Mouse (Mus musculus): Measurements from ENCODE around the gene Fbxl8.

DNA sequence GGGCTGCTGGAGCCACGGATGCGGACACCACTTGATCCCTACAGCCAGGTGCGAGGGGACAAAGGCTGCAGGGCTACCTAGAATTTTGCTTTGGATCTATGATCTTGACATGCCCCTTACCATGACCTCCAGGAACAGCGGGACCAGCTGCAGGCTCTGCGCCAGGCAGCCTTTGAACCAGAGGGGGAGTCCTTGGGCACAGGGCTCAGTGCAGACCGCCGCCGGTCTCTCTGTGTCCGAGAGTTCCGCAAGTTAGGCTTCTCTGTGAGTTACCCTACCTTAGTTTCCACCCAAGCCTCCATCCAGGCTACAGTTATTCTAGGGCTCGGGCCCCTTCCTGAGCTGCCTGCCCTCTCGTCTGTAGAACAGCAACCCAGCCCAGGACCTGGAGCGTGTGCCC is 43.2 kb downstream of the Fbxl8 start:
- no peak for TF ChIP-seq CTCF (IDR thresholded peaks at IDR 0.05; ENCODE audit: low read depth)
- TF ChIP-seq EP300 (IDR thresholded peaks at IDR 0.05; ENCODE audit: low read depth), result no peak
